Mouse (Mus musculus) embryo, embryonic 11 days (tissue): ENCODE data around the gene Gm28042.
A peak's percentile ranks its signal among the peaks of the same experiment; 100 is the strongest.

Experiments used
- DNase-seq: peaks from one replicate; pipeline ENCODE4 v3.0.0-alpha.2; 2015

Gm28042 gene

GRCm38 (mm10) chr2:120026984-120027949, at the start of gene Gm28042, which contains the start of gene Jmjd7:
Gene Gm28042 (plus strand): TSS chr2:120027493.
Gene Jmjd7 (plus strand): TSS chr2:120027483.
- peak; percentile 95 for DNase-seq

DNA sequence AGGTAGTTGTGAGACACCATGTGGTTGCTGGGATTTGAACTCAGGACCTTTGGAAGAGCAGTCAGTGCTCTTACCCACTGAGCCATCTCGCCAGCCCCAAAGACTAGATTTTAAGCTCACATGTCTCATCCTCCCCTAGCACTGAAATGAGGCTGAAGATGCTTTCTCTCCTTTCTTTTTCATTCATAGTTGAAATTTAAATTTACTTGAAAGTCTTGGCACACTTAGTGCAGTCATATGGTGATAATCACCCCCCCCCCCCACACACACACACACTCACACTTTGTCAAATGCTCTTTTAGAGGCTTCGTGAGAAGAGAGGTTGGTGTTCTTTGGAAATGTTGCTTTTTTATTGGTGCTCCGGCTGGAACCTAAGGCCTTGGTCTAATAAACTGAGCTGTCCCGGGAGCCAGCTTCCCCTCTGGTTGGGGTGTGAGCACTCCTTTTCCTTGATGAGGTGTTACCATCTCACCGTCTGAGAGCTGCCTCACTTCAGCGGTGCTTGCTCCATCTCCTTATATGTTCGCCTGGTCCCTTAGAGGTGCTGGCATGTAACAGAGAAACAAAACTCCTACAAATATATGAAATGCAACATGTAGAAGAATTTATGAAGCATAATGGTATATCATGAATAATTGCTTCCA, 46.8 kb upstream of the Gm28042 start:
- DNase-seq: no peak

- peak; percentile 18 for DNase-seq
Observed at GRCm38 (mm10) chr2:119981631-119982030, 45.7 kb upstream of the Gm28042 start.

GRCm38 (mm10) chr2:119985871-119986270, 41.4 kb upstream of the Gm28042 start:
- DNase-seq: no peak

DNA sequence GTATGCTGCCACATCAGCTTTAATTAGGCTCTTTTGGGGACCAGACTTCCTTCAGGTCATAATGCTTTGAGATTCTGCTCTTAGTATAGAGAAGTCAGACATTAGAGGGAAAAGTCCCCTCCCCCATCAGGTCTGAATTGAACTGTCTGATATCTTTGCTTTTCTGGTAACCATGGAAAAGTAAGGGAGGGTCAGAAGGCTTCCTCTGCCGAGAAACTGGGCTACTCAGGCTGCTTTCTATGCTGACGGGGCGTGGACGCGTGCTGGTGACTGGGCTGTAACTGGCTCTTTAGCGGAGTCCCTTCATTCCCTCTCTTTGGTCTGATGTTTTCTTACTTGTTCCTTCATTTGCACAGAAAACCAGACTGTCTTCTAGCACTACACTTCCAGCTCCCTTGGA, 40.9 kb upstream of the Gm28042 start:
- DNase-seq: no peak

DNA sequence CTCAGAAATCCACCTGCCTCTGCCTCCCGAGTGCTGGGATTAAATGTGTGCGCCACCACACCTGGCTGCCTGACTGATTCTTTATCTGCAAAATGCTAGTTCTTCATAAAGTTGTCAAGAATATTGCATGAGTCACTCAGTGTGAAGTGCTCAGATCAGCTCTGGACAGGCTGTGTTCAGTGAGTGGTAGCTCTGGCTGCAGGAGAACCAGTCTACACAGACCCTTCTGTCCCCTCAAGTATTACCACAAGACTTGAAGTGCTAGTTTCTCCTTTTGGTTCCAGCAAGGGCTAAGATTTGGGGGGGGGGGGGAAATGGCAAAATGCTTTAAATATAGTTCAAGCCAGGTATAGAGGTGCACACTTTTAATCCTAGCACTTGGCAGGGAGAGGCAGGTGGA, 39.9 kb upstream of the Gm28042 start:
- DNase-seq: no peak

DNA sequence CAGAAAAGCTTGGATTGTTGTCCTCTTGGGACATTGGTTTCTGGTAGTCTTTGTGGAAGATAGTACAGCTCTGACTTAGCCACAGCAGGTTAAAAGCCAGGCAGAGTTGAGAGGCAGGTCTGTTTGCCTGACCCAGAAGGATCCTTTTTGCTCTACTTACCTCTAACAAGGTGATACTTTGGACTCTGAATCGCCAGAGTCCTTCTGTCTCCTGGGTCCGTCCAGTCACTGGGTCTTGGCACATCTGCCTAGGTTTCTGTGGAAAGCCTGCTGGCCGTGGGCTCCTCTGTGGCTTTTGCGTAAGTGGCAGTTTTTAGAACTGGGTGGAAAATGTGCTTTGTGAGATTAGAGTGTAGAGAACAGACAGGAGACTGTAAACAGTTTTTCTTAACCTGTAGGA, 38.3 kb upstream of the Gm28042 start:
- DNase-seq: no peak

- DNase-seq: no peak
Observed at GRCm38 (mm10) chr2:119990881-119991280, 36.4 kb upstream of the Gm28042 start.

- DNase-seq: no peak
Observed at GRCm38 (mm10) chr2:119992349-119992748, 34.9 kb upstream of the Gm28042 start.

DNA sequence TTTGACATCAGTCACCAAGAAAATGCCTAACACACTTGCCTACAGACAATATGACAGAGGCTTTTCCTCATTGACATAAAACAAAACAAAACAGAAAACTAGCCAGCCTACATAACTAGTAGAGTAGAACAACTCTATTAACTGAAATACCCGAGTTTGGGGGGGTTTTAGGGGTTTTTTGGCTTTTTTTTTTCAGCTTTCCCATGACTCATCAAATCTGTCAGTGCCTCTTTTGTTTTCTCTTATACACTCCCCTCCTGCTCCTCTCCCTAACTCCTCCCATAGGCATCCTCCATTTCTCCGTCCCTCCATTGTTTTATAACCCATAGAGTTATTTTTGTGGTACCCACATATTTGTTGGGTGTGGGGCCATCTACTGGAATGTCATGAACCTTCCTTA, 33.8 kb upstream of the Gm28042 start:
- DNase-seq: no peak

DNA sequence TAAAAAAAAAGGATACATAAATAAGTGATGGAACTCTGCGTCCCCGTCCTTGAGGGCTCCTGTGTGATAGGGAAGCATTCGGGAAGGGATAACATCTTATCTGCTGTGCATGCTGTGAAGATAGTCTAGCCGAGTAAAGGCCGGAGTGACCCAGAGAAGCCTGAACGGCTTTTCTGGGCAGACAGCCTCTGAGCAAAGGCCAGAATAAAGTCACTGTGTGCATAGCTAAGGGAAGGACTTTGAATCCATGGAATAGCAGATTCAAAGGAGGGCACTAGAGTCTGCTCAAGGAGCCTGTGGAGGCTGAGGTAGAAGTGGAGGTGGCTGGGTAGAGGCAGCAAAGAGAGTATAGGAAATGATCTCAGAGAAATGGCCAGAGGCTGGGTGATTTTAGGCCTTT, 32.5 kb upstream of the Gm28042 start:
- DNase-seq: no peak

GRCm38 (mm10) chr2:119995391-119996281, 31.7 kb upstream of the Gm28042 start:
- DNase-seq: peak; percentile 47

DNA sequence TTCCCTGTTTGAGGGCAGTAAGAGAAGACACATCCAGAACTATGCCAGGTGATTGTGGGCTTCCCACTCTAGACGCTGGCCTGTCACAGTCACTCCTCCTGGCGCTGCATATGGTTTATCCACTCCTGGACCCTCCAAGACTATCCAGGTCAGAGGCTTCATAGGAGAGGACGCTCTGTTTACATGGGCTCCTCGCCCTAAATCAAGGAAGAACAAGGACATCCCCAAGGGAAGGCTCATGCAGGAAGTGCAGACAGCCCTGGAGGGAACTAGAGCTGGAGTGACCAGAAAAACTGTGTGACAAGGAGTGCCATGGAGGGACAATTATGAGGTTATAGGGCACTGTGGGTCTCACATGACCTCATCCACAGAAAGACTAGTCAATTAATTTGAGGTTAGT, 29.9 kb upstream of the Gm28042 start:
- no peak for DNase-seq

DNA sequence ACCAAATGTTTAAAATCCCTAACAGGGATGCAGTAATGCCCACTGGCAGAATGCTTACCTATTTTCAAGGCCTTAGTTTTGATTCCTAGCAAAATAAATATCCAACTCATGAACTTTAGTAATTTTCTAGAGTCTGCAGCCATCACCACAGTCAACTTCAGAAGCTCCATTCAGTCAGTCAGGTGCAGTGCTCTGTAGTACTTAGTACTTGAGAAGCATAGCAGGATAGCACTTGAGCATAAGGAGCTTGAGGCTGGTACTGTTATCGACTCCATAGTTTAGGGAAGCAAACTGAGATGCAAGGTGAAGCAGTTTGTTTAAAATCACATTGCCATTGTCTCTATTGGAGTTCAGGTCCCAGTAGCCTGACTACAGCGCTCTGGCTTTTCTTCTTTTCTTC, 27.6 kb upstream of the Gm28042 start:
- no peak for DNase-seq

DNA sequence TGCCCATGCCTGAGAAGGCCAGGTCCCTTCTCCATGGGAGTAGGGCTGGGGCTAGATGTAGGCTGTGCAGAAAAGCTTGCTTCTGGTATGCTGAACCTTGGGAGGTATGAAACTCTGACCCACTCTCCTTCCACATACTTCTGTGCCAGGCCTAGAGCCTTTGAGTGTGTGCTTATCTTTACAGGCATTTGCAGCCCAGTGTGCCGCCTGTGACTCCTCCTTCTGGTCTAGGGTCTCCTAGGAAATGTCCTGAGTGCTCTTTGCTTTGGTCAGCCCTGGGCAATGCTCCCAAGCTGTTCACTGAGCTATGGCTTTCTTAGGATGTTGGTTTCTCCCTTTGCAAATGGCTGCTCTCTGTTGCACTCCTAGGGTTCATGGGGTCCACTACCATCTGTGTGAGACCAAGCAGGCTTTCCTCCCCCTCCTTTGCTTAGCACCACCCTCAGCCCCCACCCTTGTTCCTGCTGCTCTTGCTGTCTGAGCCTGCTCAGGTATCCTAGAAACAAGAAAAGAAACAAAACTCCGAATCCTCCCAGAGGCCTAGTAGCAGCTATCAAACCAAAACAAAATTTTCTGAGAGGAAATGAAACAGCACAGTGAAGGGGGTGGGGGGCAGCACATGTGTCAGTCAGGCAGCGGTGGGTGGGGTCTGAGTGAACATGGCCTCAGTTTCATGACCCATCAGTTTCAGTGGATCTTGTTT, 26.3 kb upstream of the Gm28042 start:
- peak; percentile 7 for DNase-seq

DNA sequence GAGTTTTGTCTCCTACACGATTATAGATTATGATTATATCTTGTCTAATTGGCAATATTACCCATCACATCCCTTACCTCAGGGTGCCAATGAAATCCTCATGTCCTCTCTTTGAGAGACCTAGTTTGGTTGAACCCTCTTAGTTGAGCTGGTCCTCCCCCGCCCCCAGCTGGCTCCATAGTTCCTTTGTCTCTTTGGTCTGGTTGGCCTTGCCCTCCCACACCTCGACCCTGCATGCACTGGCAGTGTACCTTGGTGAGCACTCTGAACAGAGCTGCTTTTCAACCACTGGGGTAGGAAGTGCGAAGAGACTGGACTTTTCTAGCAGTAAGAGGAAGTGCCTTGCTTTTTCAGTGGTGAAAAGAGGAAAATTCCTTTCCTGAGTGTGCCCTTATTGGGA, 25.3 kb upstream of the Gm28042 start:
- DNase-seq: no peak

DNA sequence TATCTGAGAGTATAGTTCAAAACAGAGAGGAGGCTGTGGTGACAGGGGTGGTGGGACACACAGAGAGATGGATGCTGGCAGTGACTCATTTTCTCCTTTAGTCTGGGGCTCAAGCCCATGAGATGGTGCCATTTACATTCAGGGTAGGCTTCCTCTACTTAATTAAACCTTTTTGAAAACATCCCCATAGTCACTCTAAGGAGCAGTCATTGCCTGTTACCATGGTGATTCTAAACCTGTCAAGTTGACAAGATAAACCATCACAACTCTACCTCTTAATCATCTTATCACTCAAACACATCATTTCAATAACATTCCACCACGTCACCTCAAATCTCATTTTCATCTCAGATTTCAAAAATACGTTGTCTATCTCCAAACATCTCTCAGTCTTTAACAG, 23.3 kb upstream of the Gm28042 start:
- DNase-seq: no peak

- DNase-seq: no peak
Observed at GRCm38 (mm10) chr2:120006696-120007095, 20.6 kb upstream of the Gm28042 start.

- DNase-seq: no peak
Observed at GRCm38 (mm10) chr2:120007680-120008210, 19.5 kb upstream of the Gm28042 start.

GRCm38 (mm10) chr2:120008672-120009071, 18.6 kb upstream of the Gm28042 start:
- DNase-seq: no peak

DNA sequence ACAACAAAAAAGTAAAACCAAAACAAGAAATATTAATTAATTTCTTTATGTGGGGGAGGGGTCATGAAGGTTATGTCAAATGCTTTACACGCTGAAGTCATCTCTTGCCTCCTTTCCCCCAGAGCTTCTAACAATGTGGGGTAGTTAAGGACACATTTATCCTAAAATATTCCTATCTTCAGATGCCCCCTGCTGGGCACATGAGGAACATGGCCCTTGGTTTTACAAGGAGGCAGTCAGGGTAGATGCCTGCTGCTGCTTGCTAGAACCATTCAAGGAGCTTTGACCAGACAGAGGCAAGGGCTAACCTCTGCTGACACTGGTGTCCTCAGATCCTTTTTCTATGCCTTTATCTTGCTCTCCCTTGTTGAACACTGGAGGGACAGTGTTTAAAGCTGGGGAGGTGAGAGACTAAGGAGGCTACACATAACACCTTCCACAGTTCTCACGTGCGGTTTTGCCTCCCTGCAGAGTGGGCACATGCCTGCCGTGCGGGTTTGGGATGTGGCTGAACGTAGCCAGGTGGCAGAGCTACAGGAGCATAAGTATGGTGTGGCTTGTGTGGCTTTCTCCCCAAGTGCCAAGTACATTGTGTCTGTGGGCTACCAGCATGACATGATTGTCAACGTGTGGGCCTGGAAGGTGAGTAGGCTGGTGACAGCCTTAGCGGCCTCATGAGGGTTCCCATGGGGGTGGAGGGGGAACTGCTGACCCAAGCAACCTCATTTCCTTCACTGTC, 15.7 kb upstream of the Gm28042 start:
- DNase-seq: peak; percentile 78
